Mouse (Mus musculus): ENCODE measurements around the gene Vamp1.

DNA sequence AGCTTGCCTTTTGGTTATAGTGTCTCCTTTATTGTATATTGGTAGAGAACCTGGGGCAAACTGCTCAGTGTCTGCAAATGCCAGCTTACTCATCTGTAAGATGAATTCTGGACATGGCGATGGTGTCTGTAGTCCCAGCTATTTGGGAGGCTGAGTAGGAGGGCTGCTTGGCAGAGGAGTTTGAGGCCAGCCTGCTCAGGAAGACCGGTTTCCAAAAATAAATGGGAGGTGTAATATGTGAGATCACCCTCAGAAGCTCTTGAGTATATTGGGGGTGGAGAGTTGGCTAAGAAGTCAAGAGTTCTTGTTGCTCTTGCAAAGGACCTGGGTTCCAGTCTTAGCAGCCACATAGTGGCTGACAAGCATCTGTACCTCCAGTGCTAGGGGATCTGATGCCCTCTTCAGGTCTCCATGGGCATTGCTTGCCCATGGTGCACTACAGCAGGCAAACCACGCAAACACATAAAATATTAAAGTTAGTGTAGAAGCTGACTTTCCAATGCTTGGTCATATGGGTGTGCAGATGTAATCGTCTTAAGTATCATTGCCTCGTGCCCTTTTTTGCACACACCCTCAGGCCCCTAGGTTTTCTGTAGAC, 10.3 kb downstream of the Vamp1 start:
- TF ChIP-seq USF1 (IDR thresholded peaks at IDR 0.05; ENCODE audit: low read depth) (no peak), MYOD1 (IDR thresholded peaks at IDR 0.05; ENCODE audit: control insufficient read depth, insufficient read length, low read depth) (no peak), CTCF (IDR thresholded peaks at IDR 0.05; ENCODE audit: control insufficient read depth, insufficient read depth, insufficient read length) (no peak), MAX (IDR thresholded peaks at IDR 0.05) (no peak), CEBPB (IDR thresholded peaks at IDR 0.05; ENCODE audit: low read depth) (no peak), MYOG (IDR thresholded peaks at IDR 0.05; ENCODE audit: control insufficient read depth, extremely low read depth, insufficient read length) (no peak), FOSL1 (IDR thresholded peaks at IDR 0.05; ENCODE audit: insufficient read depth, low read length, poor library complexity, severe bottlenecking) (no peak)
